Mouse (Mus musculus) kidney, embryonic 16.5 days (tissue): ENCODE measurements at regions not wholly inside any gene's neighbourhood (a gene's known extent, or its start where the extent isn't known, plus 50 kb on each side); places are given as distances from the start of the nearest gene placed in this dataset.

Source experiments
- ATAC-seq: fragments of 200-750 bp; cut with Nextera tagmentation; 2 replicates; pipeline ENCODE4 v1.8.0; 2017; ENCODE audit warnings: moderate TSS enrichment; ENCODE audit not compliant: low FRiP score, low TSS enrichment
- H3K27ac ChIP-seq: fragments of 300-500 bp; sonication (generic); 2 replicates; pipeline ENCODE4 v1.5.1; 2014; ENCODE audit warnings: low read length
- H3K27me3 ChIP-seq: fragments of 300-500 bp; sonication (generic); 2 replicates; pipeline ENCODE4 v1.6.1; 2014; ENCODE audit warnings: low read length, control low read depth, mixed read lengths; ENCODE audit not compliant: insufficient read depth
- H3K36me3 ChIP-seq: fragments of 300-500 bp; sonication (generic); 2 replicates; pipeline ENCODE4 v1.6.1; 2014; ENCODE audit warnings: low read length, control low read depth, mixed read lengths; ENCODE audit not compliant: insufficient read depth
- H3K4me1 ChIP-seq: fragments of 300-500 bp; sonication (generic); 2 replicates; pipeline ENCODE4 v1.6.1; 2014; ENCODE audit warnings: low read length, control low read depth, mixed read lengths; ENCODE audit not compliant: insufficient read depth
- H3K4me2 ChIP-seq: fragments of 300-500 bp; sonication (generic); replicated peaks from 2 replicates; pipeline ENCODE4 v1.6.1; 2014; ENCODE audit warnings: low read depth, low read length
- H3K4me3 ChIP-seq: fragments of 300-500 bp; sonication (generic); 2 replicates; pipeline ENCODE4 v1.5.1; 2014; ENCODE audit warnings: mild to moderate bottlenecking, low read length
- H3K9ac ChIP-seq: fragments of 300-500 bp; sonication (generic); replicated peaks from 2 replicates; pipeline ENCODE4 v1.6.1; 2014; ENCODE audit warnings: low read length
- H3K9me3 ChIP-seq: fragments of 300-500 bp; sonication (generic); 2 replicates; pipeline ENCODE4 v1.6.1; 2016; ENCODE audit warnings: low read length, control low read depth
- WGBS: fragments of 180-500 bp; shearing (Covaris S2); extraction: QIAGEN DNeasy Blood & Tissue Kit; methylation state at CpG from one replicate; pipeline ENCODE4 v1.1.7; 2014; 5-methylcytosine and 5-hydroxymethylcytosine counted together

DNA sequence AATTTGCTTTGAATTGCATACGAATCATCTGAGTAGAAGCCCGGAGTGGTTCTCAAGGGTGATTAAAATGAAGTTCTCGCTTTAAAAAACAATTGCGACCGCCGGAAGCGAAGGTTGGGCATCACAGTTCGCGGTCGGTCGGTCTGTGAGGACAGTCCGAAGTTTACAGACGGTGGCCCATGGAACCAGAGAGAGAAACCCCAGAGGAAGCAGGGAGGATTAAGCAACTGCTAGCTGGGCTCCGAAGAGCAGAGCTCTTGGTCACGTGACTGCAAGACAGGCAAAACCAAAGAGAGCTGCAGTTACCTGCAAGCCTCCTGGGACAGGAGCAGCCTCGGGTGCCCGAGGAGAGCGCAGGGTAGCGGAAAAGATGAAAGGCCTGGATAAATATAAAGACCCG lies 1599.3 kb upstream of the Gulo start:
- Histone ChIP-seq H3K27me3 (peaks cover 18% of the 10 kb centered on the region; the same call in 1 of the 2 replicates), H3K4me3 (peak overlapping the region; percentile 13), H3K36me3 (no peaks in the 10 kb centered on the region), H3K27ac (no peak overlapping the region), H3K9me3 (no peaks in the 10 kb centered on the region), H3K4me1 (0 out of 2 replicates have a peak, but pooled peaks cover 4% of the 10 kb centered on the region), H3K9ac (no peak overlapping the region; the same call in 1 of the 2 replicates), H3K4me2 (peak overlapping the region; percentile 49)
- 21% methylated on average over 20 of the region's 20 CpGs for WGBS
- ATAC-seq = peak; percentile 57; the same call in 1 of the 2 replicates

DNA sequence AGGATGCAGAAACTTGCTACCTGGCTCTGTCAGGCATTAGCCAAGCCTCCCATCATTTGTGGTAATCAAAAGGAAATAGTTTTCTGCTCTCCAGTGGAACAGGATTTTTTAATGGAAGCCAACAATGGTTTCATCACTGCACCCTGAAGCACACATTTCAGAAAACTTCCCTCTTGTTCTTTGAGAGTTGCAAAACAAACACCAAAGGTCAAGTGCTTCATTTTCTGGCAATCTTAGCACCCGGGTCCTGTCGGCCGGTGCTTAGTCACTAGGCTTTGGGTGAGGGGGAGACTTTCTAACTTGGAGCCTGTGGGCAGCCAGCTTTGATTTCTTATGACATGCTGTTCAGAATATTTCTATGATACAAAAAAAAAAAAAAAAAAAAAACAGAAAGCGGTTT lies 1594.0 kb upstream of the Gulo start:
- H3K4me3 ChIP-seq = no peak overlapping the region
- H3K4me1 ChIP-seq = 0 out of 2 replicates have a peak, but pooled peaks cover under 1% of the 10 kb centered on the region
- H3K4me2 ChIP-seq = no peak overlapping the region
- H3K9me3 ChIP-seq = no peaks in the 10 kb centered on the region
- H3K9ac ChIP-seq = no peak overlapping the region
- H3K36me3 ChIP-seq = no peaks in the 10 kb centered on the region
- H3K27me3 ChIP-seq = 0 out of 2 replicates have a peak, but pooled peaks cover 7% of the 10 kb centered on the region
- no peak for ATAC-seq
- H3K27ac ChIP-seq = no peak overlapping the region
- 51% methylated on average over 4 of the region's 4 CpGs for WGBS

DNA sequence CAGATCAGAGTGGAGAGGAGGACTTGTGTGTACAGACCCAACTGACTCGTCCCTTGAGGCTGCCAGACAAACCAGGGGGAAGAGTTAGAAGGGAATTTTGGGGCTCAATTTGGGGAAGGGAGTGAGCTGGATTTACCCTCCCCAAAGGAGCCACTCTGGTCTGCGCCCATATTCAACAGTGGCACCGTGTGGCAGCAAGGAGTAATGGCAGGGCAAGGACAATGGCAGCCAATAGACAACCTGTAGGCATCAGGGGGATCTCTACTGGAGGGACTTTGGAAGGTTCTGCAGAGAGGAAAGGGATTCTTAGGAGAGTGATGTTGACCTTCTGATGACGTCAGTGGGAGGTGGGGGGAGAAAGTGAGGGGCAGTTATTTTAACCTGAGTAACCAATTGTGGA lies 1590.7 kb upstream of the Gulo start:
- no peaks in the 10 kb centered on the region for H3K9me3 ChIP-seq
- 23% methylated on average over 4 of the region's 4 CpGs for WGBS
- H3K4me2 ChIP-seq = no peak overlapping the region
- no peak for ATAC-seq
- no peak overlapping the region for H3K27ac ChIP-seq
- H3K36me3 ChIP-seq = no peaks in the 10 kb centered on the region
- H3K4me3 ChIP-seq = no peak overlapping the region
- no peak overlapping the region for H3K9ac ChIP-seq
- H3K27me3 ChIP-seq = 0 out of 2 replicates have a peak, but pooled peaks cover 2% of the 10 kb centered on the region
- no peaks in the 10 kb centered on the region for H3K4me1 ChIP-seq

DNA sequence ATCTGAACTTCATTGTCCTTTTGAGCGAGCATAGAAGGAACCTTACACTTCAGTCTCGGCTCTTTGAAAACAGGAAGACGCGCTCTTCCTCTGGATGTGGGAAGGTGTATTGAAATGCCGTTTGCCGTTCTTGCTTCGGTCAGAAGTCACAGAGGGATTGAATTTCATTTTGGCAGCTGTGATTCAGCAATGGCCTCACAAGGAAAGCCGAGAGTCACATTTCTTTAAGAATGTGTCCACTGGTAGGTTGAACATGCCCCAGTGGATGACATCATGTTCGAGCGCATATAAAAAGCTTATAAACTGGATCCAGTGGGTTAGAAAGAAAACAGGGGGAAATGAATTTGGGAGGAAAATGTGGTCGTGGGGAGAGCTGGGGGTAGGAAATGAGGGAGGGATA lies 1579.6 kb upstream of the Gulo start:
- no peak overlapping the region for H3K9ac ChIP-seq
- no peak overlapping the region for H3K27ac ChIP-seq
- WGBS = 44% methylated on average over 11 of the region's 11 CpGs
- H3K27me3 ChIP-seq = no peaks in the 10 kb centered on the region
- no peak overlapping the region; the same call in 1 of the 2 replicates for H3K4me2 ChIP-seq
- H3K9me3 ChIP-seq = no peaks in the 10 kb centered on the region
- no peak for ATAC-seq
- H3K4me3 ChIP-seq = no peak overlapping the region
- no peaks in the 10 kb centered on the region for H3K36me3 ChIP-seq
- no peaks in the 10 kb centered on the region for H3K4me1 ChIP-seq

DNA sequence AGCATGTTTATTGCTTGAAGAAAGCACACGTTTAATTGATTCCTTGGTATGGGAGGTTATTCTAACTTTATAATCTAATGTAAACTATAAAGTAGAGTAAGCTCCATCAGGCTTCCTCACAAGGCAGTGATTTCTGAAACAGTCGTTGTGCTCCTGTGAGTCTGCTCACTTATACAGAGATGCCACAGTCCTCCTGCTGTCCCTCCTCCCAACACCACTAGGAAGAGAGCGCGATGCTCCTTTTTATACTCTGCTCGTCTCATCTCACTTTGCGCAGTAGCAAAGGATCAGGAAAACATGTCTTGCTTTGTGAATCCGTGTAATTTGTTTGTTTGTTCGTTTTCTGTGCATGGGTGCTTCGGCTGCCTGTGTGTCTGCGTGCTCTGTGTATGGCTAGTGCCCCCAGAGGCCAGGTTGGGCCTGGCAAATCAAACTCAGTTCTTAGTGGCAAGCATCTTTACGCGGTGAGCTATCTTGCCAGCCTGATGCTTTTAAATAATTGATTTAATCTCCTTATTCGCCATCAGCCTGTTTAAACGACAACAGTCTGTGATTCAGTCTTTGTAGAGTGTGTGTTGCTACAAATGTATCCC lies 1575.5 kb upstream of the Gulo start:
- no peaks in the 10 kb centered on the region for H3K36me3 ChIP-seq
- H3K9ac ChIP-seq = no peak overlapping the region
- no peak for ATAC-seq
- no peaks in the 10 kb centered on the region for H3K9me3 ChIP-seq
- no peaks in the 10 kb centered on the region for H3K27me3 ChIP-seq
- no peak overlapping the region for H3K27ac ChIP-seq
- no peak overlapping the region for H3K4me2 ChIP-seq
- 60% methylated on average over 14 of the region's 14 CpGs for WGBS
- no peak overlapping the region for H3K4me3 ChIP-seq
- H3K4me1 ChIP-seq = no peaks in the 10 kb centered on the region

DNA sequence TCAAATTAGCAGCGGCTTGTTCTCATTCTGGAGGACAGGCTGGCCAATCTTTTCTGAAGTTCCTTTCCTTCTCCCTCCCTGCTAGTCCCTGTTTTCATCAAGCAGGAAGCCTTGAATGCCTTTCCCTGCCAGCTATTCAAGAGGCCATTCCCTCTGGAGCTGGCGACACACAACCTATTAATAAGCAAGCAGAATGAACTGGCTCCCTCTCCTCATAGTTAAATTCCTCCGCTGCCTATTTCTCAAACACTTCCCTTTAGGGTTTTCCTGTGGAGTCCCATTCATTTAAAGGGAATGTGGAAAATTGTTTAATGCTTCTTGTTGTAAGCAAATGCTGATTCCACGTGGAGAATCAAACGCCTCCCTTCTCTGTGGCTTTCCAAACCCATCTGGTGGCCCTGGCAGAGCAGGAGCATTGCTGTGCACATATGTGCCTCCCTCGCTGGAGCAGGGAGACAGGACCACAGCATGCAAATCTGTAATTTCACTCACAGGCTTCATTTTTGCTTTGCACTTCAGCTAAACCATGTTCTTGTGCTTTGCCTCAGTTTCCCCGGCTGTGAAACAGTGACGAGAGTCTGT lies 1573.3 kb upstream of the Gulo start:
- Histone ChIP-seq H3K36me3 (no peaks in the 10 kb centered on the region), H3K9ac (no peak overlapping the region), H3K4me3 (no peak overlapping the region), H3K27ac (no peak overlapping the region), H3K27me3 (no peaks in the 10 kb centered on the region), H3K4me2 (no peak overlapping the region), H3K4me1 (no peaks in the 10 kb centered on the region), H3K9me3 (peaks cover 5% of the 10 kb centered on the region; the same call in 1 of the 2 replicates)
- WGBS = 80% methylated on average over 8 of the region's 8 CpGs
- ATAC-seq = no peak

DNA sequence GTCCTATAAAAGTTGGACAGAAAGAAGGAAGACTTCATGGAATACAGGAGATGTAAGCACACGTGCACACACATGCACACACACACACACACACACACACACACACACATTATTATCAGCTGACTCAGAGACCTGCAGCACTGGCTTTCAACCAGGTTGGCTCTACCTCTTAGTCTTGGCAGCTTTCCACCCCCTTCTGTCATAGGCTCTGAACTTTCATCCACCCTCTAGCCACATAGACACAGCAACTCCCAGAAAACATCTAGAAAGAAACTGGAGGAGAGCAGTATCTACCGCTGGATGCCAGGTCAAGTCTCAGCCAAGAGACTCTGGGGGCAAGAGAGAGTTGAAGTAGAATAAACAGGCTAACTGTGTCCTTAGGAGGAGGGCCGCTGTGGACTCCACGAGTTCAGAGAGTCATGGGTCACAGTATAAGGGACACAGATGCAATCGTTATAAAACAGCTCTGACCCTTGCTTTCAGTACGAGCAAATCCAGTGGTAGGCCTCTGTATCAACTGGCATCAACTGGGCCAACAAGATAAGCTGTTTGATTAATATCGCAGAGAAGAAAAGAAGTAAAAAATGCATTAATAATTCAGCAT lies 1565.4 kb upstream of the Gulo start:
- Histone ChIP-seq H3K4me3 (no peak overlapping the region), H3K27ac (no peak overlapping the region), H3K36me3 (no peaks in the 10 kb centered on the region), H3K9me3 (peaks cover 5% of the 10 kb centered on the region; the same call in 1 of the 2 replicates), H3K4me1 (peaks cover 6% of the 10 kb centered on the region; the same call in 1 of the 2 replicates), H3K9ac (no peak overlapping the region), H3K27me3 (no peaks in the 10 kb centered on the region; the same call in 1 of the 2 replicates), H3K4me2 (no peak overlapping the region)
- no peak for ATAC-seq
- WGBS = 55% methylated on average over 7 of the region's 7 CpGs

DNA sequence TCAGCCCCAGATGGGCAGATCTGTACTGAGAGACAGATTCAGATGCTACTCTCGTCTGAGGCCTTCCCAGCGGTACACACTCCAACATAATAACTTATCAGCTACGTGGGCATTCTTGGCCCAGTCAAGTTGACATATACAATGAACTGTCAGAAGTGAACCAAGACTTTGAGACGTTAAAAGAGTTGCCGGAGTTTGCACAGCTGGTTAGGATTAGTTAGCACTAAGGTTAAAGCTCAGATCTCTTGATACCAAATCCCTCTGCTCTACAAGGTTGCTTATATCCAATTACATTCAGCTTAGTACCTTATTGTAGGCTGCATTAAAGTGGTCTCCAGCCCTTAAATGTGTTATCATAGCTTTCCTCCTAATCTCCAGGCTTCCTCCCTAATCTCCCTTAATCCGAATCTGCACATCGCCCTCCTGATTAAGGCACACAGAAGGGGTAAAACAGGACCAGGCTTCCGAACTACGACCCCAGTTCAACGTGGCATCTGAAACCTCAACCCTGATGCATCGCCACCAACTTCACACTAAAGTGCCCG lies 1564.5 kb upstream of the Gulo start:
- H3K4me2 ChIP-seq = no peak overlapping the region
- H3K4me3 ChIP-seq = no peak overlapping the region

DNA sequence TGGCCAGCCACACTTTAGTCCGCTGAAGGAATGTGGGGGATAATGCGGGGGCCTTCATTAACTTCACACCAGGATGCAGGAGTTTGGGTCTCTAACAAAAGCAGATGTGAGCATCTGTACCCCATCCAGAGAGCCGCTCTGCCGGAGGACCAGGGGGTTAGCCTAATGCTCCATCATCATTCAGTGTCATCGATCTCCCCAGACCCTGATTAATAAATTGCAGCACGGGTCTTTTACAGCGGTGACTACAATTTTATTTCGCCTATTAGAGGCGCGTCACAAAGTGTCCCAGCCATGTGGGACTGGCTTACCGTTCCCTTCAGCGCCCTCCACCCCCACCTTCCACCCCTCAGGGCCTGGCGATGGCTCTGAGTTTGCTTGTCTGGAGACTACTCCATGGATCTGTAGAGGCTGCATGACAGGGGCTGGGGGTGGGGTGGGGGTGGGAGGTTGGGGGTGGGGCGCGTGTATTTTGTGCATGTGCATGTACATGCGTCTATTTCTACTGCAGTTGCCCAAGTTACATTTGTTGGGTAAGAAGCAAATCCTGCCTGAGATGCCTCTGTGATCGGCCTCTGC lies 1560.8 kb upstream of the Gulo start:
- peaks cover 14% of the 10 kb centered on the region for H3K4me1 ChIP-seq
- no peaks in the 10 kb centered on the region for H3K36me3 ChIP-seq
- 22% methylated on average over 17 of the region's 17 CpGs for WGBS
- ATAC-seq = no peak
- no peak overlapping the region for H3K27ac ChIP-seq
- no peaks in the 10 kb centered on the region for H3K9me3 ChIP-seq
- H3K4me2 ChIP-seq = 0 out of 2 replicates have a peak overlapping the region, but pooled peaks have one; percentile 28
- H3K4me3 ChIP-seq = no peak overlapping the region
- no peak overlapping the region for H3K9ac ChIP-seq
- H3K27me3 ChIP-seq = peaks cover 11% of the 10 kb centered on the region; the same call in 1 of the 2 replicates

More for the DNA sequence above, 1564.5 kb upstream of the Gulo start:
- H3K27me3 ChIP-seq = peaks cover 7% of the 10 kb centered on the region; the same call in 1 of the 2 replicates
- no peak overlapping the region for H3K27ac ChIP-seq
- 59% methylated on average over 12 of the region's 12 CpGs for WGBS
- H3K36me3 ChIP-seq = no peaks in the 10 kb centered on the region
- H3K9me3 ChIP-seq = no peaks in the 10 kb centered on the region
- no peak for ATAC-seq
- no peak overlapping the region for H3K9ac ChIP-seq
- peaks cover 14% of the 10 kb centered on the region for H3K4me1 ChIP-seq
